Mouse (Mus musculus) testis, adult 2 months (tissue): Measurements from ENCODE around the gene Sgpp2. TPM values are rescaled to one million over a fixed set of nuclear protein-coding genes. Genes with fewer than 3 reads are reported as not detected.

ENCODE experiments used
- H3K27ac ChIP-seq: fragments of 200-500 bp; 2 replicates; pipeline ENCODE4 v1.5.1; 2012; ENCODE audit warnings: low read depth, low read length; ENCODE audit not compliant: control insufficient read depth, insufficient read depth
- H3K27me3 ChIP-seq: fragments of 200-500 bp; 2 replicates; pipeline ENCODE4 v1.6.1; 2012; ENCODE audit warnings: mild to moderate bottlenecking, low read length, moderate library complexity; ENCODE audit not compliant: control insufficient read depth, insufficient read depth
- H3K36me3 ChIP-seq: fragments of 200-500 bp; 2 replicates; pipeline ENCODE4 v1.6.1; 2012; ENCODE audit warnings: mild to moderate bottlenecking, low read length; ENCODE audit not compliant: control insufficient read depth, insufficient read depth
- H3K4me1 ChIP-seq: fragments of 200-500 bp; 2 replicates; pipeline ENCODE4 v1.6.1; 2012; ENCODE audit warnings: low read length; ENCODE audit not compliant: control insufficient read depth, insufficient read depth
- H3K4me3 ChIP-seq: fragments of 200-500 bp; 2 replicates; pipeline ENCODE4 v1.5.1; 2012; ENCODE audit warnings: low read depth, mild to moderate bottlenecking, low read length, moderate library complexity, mixed read lengths; ENCODE audit not compliant: control insufficient read depth
- CTCF ChIP-seq: fragments of 200-500 bp; IDR thresholded peaks from 2 replicates; pipeline ENCODE4 v1.5.1; 2012; ENCODE audit warnings: low read depth, mild to moderate bottlenecking, inconsistent platforms, low read length, moderate library complexity; ENCODE audit not compliant: control insufficient read depth, insufficient read depth, insufficient replicate concordance
- POLR2A ChIP-seq: fragments of 200-500 bp; IDR thresholded peaks from 2 replicates; pipeline ENCODE4 v1.6.1; 2012; ENCODE audit warnings: low read depth, mild to moderate bottlenecking, inconsistent platforms, low read length, moderate library complexity; ENCODE audit not compliant: control insufficient read depth
- polyA plus RNA-seq: library from polyadenylated mRNA; depleted of rRNA; stranded (reverse); fragments of >200 nt; gene quantifications from 2 replicates; pipeline ENCODE4 v1.2.3, GENCODE M21; 2012

Sgpp2 gene
- polyA plus RNA-seq, 1 experiment, result 8.7 TPM

GRCm38 (mm10) chr1:78387854-78388253 is 77.7 kb downstream of the Sgpp2 start:
- no peak overlapping the region for H3K4me3 ChIP-seq
- TF ChIP-seq POLR2A (no peak), CTCF (no peak)
- H3K27ac ChIP-seq, result no peak overlapping the region
- no peaks in the 10 kb centered on the region for H3K27me3 ChIP-seq
- H3K4me1 ChIP-seq, result peaks cover 4% of the 10 kb centered on the region; the same call in 1 of the 2 replicates
- H3K36me3 ChIP-seq, result no peaks in the 10 kb centered on the region

GRCm38 (mm10) chr1:78388848-78389247 is 78.7 kb downstream of the Sgpp2 start:
- TF ChIP-seq CTCF (no peak), POLR2A (no peak)
- no peaks in the 10 kb centered on the region for H3K36me3 ChIP-seq
- H3K4me1 ChIP-seq, result peaks cover 4% of the 10 kb centered on the region; the same call in 1 of the 2 replicates
- H3K4me3 ChIP-seq, result no peak overlapping the region
- H3K27me3 ChIP-seq, result no peaks in the 10 kb centered on the region
- no peak overlapping the region for H3K27ac ChIP-seq

- no peaks in the 10 kb centered on the region for H3K27me3 ChIP-seq
- no peaks in the 10 kb centered on the region for H3K36me3 ChIP-seq
- TF ChIP-seq CTCF, result no peak
- H3K27ac ChIP-seq, result no peak overlapping the region
- no peaks in the 10 kb centered on the region for H3K4me1 ChIP-seq
- no peak overlapping the region for H3K4me3 ChIP-seq
Observed at GRCm38 (mm10) chr1:78395191-78395735, 85.1 kb downstream of the Sgpp2 start.

- no peak overlapping the region for H3K27ac ChIP-seq
- no peaks in the 10 kb centered on the region for H3K4me1 ChIP-seq
- no peak overlapping the region for H3K4me3 ChIP-seq
- TF ChIP-seq CTCF, result no peak
- no peak for TF ChIP-seq POLR2A
- no peaks in the 10 kb centered on the region for H3K27me3 ChIP-seq
- H3K36me3 ChIP-seq, result no peaks in the 10 kb centered on the region
Observed at GRCm38 (mm10) chr1:78395737-78396136, 85.6 kb downstream of the Sgpp2 start.

GRCm38 (mm10) chr1:78396320-78396913 is 86.3 kb downstream of the Sgpp2 start:
- no peaks in the 10 kb centered on the region for H3K4me1 ChIP-seq
- TF ChIP-seq CTCF, result no peak
- TF ChIP-seq POLR2A, result no peak
- no peaks in the 10 kb centered on the region for H3K36me3 ChIP-seq
- H3K27ac ChIP-seq, result no peak overlapping the region
- no peak overlapping the region for H3K4me3 ChIP-seq
- H3K27me3 ChIP-seq, result no peaks in the 10 kb centered on the region

GRCm38 (mm10) chr1:78399755-78400154 is 89.6 kb downstream of the Sgpp2 start:
- Histone ChIP-seq H3K4me1 (no peaks in the 10 kb centered on the region), H3K27ac (no peak overlapping the region), H3K4me3 (no peak overlapping the region), H3K27me3 (no peaks in the 10 kb centered on the region), H3K36me3 (no peaks in the 10 kb centered on the region)
- TF ChIP-seq CTCF, result no peak
- TF ChIP-seq POLR2A, result no peak

- no peak overlapping the region for H3K4me3 ChIP-seq
- H3K36me3 ChIP-seq, result no peaks in the 10 kb centered on the region
- H3K27ac ChIP-seq, result no peak overlapping the region
- H3K4me1 ChIP-seq, result no peaks in the 10 kb centered on the region
- H3K27me3 ChIP-seq, result no peaks in the 10 kb centered on the region
- TF ChIP-seq POLR2A (no peak), CTCF (no peak)
Observed at GRCm38 (mm10) chr1:78401413-78401812, 91.3 kb downstream of the Sgpp2 start.
